Mouse (Mus musculus) embryonic facial prominence, embryonic 14.5 days (tissue): ENCODE measurements at regions not wholly inside any gene's neighbourhood (a gene's known extent, or its start where the extent isn't known, plus 50 kb on each side); places are given as distances from the start of the nearest gene placed in this dataset.
A peak's percentile ranks its signal among the peaks of the same experiment; 100 is the strongest.

Experiments used
- ATAC-seq: fragments of 200-750 bp; cut with Nextera tagmentation; 2 replicates; pipeline ENCODE4 v1.8.0; 2017; ENCODE audit warnings: low read depth, moderate number of reproducible peaks, moderate TSS enrichment
- DNase-seq: peaks from one replicate; pipeline ENCODE4 v3.0.0-alpha.2; 2015; ENCODE audit warnings: low spot score
- H3K27ac ChIP-seq: fragments of 300-500 bp; sonication (generic); replicated peaks from 2 replicates; pipeline ENCODE4 v1.5.1; 2014; ENCODE audit warnings: low read depth, mild to moderate bottlenecking, low read length, moderate library complexity
- H3K27me3 ChIP-seq: fragments of 300-500 bp; sonication (generic); replicated peaks from 2 replicates; pipeline ENCODE4 v1.6.1; 2014; ENCODE audit warnings: low read length; ENCODE audit not compliant: control insufficient read depth, insufficient read depth
- H3K36me3 ChIP-seq: fragments of 300-500 bp; sonication (generic); 2 replicates; pipeline ENCODE4 v1.6.1; 2014; ENCODE audit warnings: low read length, mixed read lengths; ENCODE audit not compliant: control insufficient read depth, insufficient read depth
- H3K4me1 ChIP-seq: fragments of 300-500 bp; sonication (generic); 2 replicates; pipeline ENCODE4 v1.6.1; 2014; ENCODE audit warnings: antibody characterized with exemption, low read length; ENCODE audit not compliant: control insufficient read depth, insufficient read depth
- H3K4me2 ChIP-seq: fragments of 300-500 bp; sonication (generic); 2 replicates; pipeline ENCODE4 v1.6.1; 2014; ENCODE audit warnings: low read depth, mild to moderate bottlenecking, low read length, moderate library complexity, mixed read lengths
- H3K4me3 ChIP-seq: fragments of 300-500 bp; sonication (generic); 2 replicates; pipeline ENCODE4 v1.5.1; 2014; ENCODE audit warnings: low read depth, mild to moderate bottlenecking, low read length
- H3K9ac ChIP-seq: fragments of 300-500 bp; sonication (generic); 2 replicates; pipeline ENCODE4 v1.6.1; 2014; ENCODE audit warnings: low read depth, mild to moderate bottlenecking, low read length, moderate library complexity, mixed read lengths
- H3K9me3 ChIP-seq: fragments of 300-500 bp; sonication (generic); 2 replicates; pipeline ENCODE4 v1.6.1; 2016; ENCODE audit warnings: low read length; ENCODE audit not compliant: control insufficient read depth
- WGBS: fragments of 180-500 bp; shearing (Covaris S2); extraction: QIAGEN DNeasy Blood & Tissue Kit; methylation state at CpG from one replicate; pipeline ENCODE4 v1.1.7; 2014; 5-methylcytosine and 5-hydroxymethylcytosine counted together

DNA sequence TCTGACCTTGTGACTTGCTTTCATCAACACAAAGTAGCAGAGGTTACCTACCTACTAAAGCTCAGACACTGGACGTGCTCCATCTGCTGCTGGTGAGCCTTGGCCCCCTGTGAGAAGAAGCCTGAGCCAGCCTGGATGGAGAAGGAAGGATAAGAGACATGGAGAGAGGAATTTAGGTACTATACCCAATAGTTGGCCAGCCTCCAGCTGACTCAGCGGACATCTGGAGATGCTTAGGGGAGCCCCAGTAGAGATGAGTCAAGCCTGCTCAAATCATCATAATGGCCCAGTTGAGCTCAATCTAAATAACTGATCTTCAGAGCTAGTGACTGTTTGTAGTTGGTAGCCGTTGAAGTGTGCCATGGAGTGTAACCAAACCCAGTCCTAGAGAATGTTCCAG lies 53.7 kb upstream of the Ripply2 start:
- Histone ChIP-seq H3K4me3 (no peak overlapping the region), H3K4me1 (peaks cover 4% of the 10 kb centered on the region; the same call in 1 of the 2 replicates), H3K4me2 (no peak overlapping the region), H3K36me3 (no peaks in the 10 kb centered on the region), H3K27me3 (no peaks in the 10 kb centered on the region), H3K9ac (no peak overlapping the region), H3K9me3 (no peaks in the 10 kb centered on the region), H3K27ac (no peak overlapping the region)
- 48% methylated on average over 3 of the region's 3 CpGs for WGBS
- ATAC-seq (no peak), DNase-seq (peak; percentile 57)

- Histone ChIP-seq H3K4me3 (no peak overlapping the region), H3K9me3 (no peaks in the 10 kb centered on the region), H3K9ac (no peak overlapping the region), H3K27me3 (no peaks in the 10 kb centered on the region), H3K4me2 (no peak overlapping the region), H3K27ac (no peak overlapping the region), H3K36me3 (no peaks in the 10 kb centered on the region), H3K4me1 (peaks cover 11% of the 10 kb centered on the region; the same call in 1 of the 2 replicates)
- ATAC-seq: no peak
- DNase-seq: no peak
- WGBS: 79% methylated on average over 1 of the region's 1 CpGs
Measured at GRCm38 (mm10) chr9:86957076-86957475, 58.3 kb upstream of the Ripply2 start.

- H3K9ac ChIP-seq: no peak overlapping the region
- 82% methylated on average over 3 of the region's 3 CpGs for WGBS
- H3K27ac ChIP-seq: no peak overlapping the region
- H3K36me3 ChIP-seq: no peaks in the 10 kb centered on the region
- DNase-seq: no peak
- H3K27me3 ChIP-seq: no peaks in the 10 kb centered on the region
- H3K4me3 ChIP-seq: no peak overlapping the region
- H3K4me1 ChIP-seq: 0 out of 2 replicates have a peak, but pooled peaks cover 8% of the 10 kb centered on the region
- no peaks in the 10 kb centered on the region for H3K9me3 ChIP-seq
- no peak for ATAC-seq
- H3K4me2 ChIP-seq: no peak overlapping the region
Measured at GRCm38 (mm10) chr9:86955720-86956119, 59.6 kb upstream of the Ripply2 start.

DNA sequence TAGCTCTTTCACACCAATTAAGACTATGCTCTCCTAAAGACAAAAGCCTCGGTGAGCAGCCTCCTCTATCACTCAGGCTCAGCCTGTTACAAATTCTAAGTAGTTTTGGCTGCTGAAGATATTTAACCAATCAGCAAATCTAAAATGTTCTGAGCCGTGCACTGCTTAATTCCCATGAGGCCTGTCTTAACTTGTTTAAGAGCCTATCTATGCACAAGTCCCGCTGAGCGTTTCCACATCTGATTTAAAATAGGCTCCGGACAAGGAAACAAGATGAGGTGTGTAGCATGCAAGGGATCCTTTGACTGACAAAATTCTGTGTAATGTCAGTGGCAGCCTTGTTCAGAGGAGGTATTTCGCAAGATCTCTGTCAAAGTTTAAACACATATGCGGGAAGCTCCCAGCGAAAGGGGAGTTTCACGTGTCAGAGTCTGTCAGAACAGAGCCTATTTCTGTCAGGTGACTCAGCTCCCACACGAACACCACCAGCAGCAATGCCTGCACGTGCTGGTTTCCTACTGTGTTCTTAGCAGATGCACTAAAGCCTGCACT lies 63.3 kb upstream of the Ripply2 start:
- Histone ChIP-seq H3K27me3 (no peaks in the 10 kb centered on the region), H3K4me2 (no peak overlapping the region), H3K9me3 (no peaks in the 10 kb centered on the region), H3K9ac (no peak overlapping the region), H3K4me3 (no peak overlapping the region), H3K36me3 (no peaks in the 10 kb centered on the region), H3K4me1 (0 out of 2 replicates have a peak, but pooled peaks cover 8% of the 10 kb centered on the region), H3K27ac (no peak overlapping the region)
- DNase-seq (peak; percentile 80), ATAC-seq (peak; percentile 71)
- WGBS: 39% methylated on average over 11 of the region's 11 CpGs

- no peak for ATAC-seq
- Histone ChIP-seq H3K9me3 (no peaks in the 10 kb centered on the region), H3K4me1 (0 out of 2 replicates have a peak, but pooled peaks cover 8% of the 10 kb centered on the region), H3K9ac (no peak overlapping the region), H3K4me2 (no peak overlapping the region), H3K4me3 (no peak overlapping the region), H3K27me3 (no peaks in the 10 kb centered on the region), H3K27ac (no peak overlapping the region), H3K36me3 (no peaks in the 10 kb centered on the region)
- peak; percentile 42 for DNase-seq
- 11% methylated on average over 1 of the region's 1 CpGs for WGBS
Measured at GRCm38 (mm10) chr9:86949885-86950284, 65.5 kb upstream of the Ripply2 start.

DNA sequence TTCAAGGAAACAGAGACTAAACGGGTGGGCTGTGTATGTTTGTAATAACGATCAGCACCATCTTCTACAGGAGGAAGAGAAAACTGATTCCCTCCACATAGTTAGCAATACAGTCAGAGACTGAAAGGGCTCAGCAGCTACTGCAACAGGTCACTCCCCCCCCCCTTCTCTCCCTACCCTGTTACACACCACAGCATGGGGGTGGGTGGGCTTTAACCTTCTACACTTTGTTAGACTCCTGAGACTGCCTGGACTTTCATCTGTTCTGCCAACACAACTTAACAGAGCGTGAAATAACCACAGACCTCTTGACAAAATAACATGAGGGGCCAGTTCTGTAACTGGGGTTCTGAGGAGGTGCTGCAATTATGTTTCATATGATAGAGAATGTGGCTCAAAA lies 50.7 kb upstream of the Snap91 start:
- DNase-seq: no peak
- Histone ChIP-seq H3K4me3 (no peak overlapping the region), H3K4me1 (no peaks in the 10 kb centered on the region), H3K27ac (no peak overlapping the region), H3K9ac (no peak overlapping the region), H3K27me3 (no peaks in the 10 kb centered on the region), H3K36me3 (no peaks in the 10 kb centered on the region), H3K4me2 (no peak overlapping the region), H3K9me3 (no peaks in the 10 kb centered on the region)
- no peak for ATAC-seq
- WGBS: 54% methylated on average over 3 of the region's 3 CpGs
